Mouse (Mus musculus): ENCODE results near the gene Slc28a1. TPM values are rescaled to one million over a fixed set of nuclear protein-coding genes. Genes with fewer than 3 reads are reported as not detected.
A peak's percentile ranks its signal among the peaks of the same experiment; 100 is the strongest.

Gene Slc28a1
- total RNA-seq (2014; rRNA removed), result 0.28 TPM in 1 of 2 replicates, not detected in the other
- polyA plus RNA-seq (2012; rRNA removed), result 0.12 and 0.24 TPM in 2 replicates

GRCm38 (mm10) chr7:81114555-81114954, at the start of gene Slc28a1:
Gene Slc28a1 (plus strand): TSS chr7:81114799.
- no peaks in the 10 kb centered on the region for H3K27me3 ChIP-seq (ENCODE audit: control insufficient read depth, insufficient read depth, low read length)
- H3K27ac ChIP-seq (replicated peaks; ENCODE audit: insufficient read depth, low read depth, low read length), result no peak within 1 kb of the TSS
- H3K79me2 ChIP-seq (ENCODE audit: control insufficient read depth, insufficient read depth, low read length), result no peaks in the 10 kb centered on the region
- DNase-seq (ENCODE audit: extremely low read depth, low read depth, low spot score), result peak; percentile 64
- WGBS, result 48% methylated on average over 6 of the region's 6 CpGs
- no peak within 1 kb of the TSS for H3K9ac ChIP-seq (ENCODE audit: low read depth, low read length)
- no peaks in the 10 kb centered on the region for H3K36me3 ChIP-seq (ENCODE audit: control insufficient read depth, insufficient read depth, low read length)
- TF ChIP-seq POLR2A (IDR thresholded peaks at IDR 0.05; ENCODE audit: extremely low read depth, insufficient read depth, low read length), result no peak
- no peak for TF ChIP-seq CTCF (IDR thresholded peaks at IDR 0.05; ENCODE audit: low read depth, low read length)
- H3K4me1 ChIP-seq (ENCODE audit: control insufficient read depth, insufficient read depth, low read length), result peaks cover 19% of the 10 kb centered on the region
- no peak within 1 kb of the TSS for H3K4me3 ChIP-seq (ENCODE audit: insufficient read depth, low read depth, low read length)

- Histone ChIP-seq H3K9ac (ENCODE audit: low read depth, low read length) (no peak overlapping the region), H3K36me3 (ENCODE audit: control insufficient read depth, insufficient read depth, low read length) (no peaks in the 10 kb centered on the region), H3K4me1 (ENCODE audit: control insufficient read depth, insufficient read depth, low read length) (no peaks in the 10 kb centered on the region), H3K4me3 (ENCODE audit: insufficient read depth, low read depth, low read length) (no peak overlapping the region), H3K27ac (replicated peaks; ENCODE audit: insufficient read depth, low read depth, low read length) (no peak overlapping the region), H3K27me3 (ENCODE audit: control insufficient read depth, insufficient read depth, low read length) (no peaks in the 10 kb centered on the region), H3K79me2 (ENCODE audit: control insufficient read depth, insufficient read depth, low read length) (no peaks in the 10 kb centered on the region)
- WGBS, result 65% methylated on average over 6 of the region's 6 CpGs
- no peak for TF ChIP-seq POLR2A (IDR thresholded peaks at IDR 0.05; ENCODE audit: extremely low read depth, insufficient read depth, low read length)
- TF ChIP-seq CTCF (IDR thresholded peaks at IDR 0.05; ENCODE audit: low read depth, low read length), result no peak
- no peak for DNase-seq (ENCODE audit: extremely low read depth, low read depth, low spot score)
Measured at GRCm38 (mm10) chr7:81066714-81067113, 47.9 kb upstream of the Slc28a1 start.

GRCm38 (mm10) chr7:81072463-81072862, 42.1 kb upstream of the Slc28a1 start:
- Histone ChIP-seq H3K79me2 (ENCODE audit: control insufficient read depth, insufficient read depth, low read length) (no peaks in the 10 kb centered on the region), H3K9ac (ENCODE audit: low read depth, low read length) (no peak overlapping the region), H3K4me1 (ENCODE audit: control insufficient read depth, insufficient read depth, low read length) (peaks cover 2% of the 10 kb centered on the region; the same call in 1 of the 2 replicates), H3K27me3 (ENCODE audit: control insufficient read depth, insufficient read depth, low read length) (no peaks in the 10 kb centered on the region), H3K27ac (replicated peaks; ENCODE audit: insufficient read depth, low read depth, low read length) (no peak overlapping the region), H3K4me3 (ENCODE audit: insufficient read depth, low read depth, low read length) (no peak overlapping the region), H3K36me3 (ENCODE audit: control insufficient read depth, insufficient read depth, low read length) (no peaks in the 10 kb centered on the region)
- TF ChIP-seq POLR2A (IDR thresholded peaks at IDR 0.05; ENCODE audit: extremely low read depth, insufficient read depth, low read length), result no peak
- no peak for TF ChIP-seq CTCF (IDR thresholded peaks at IDR 0.05; ENCODE audit: low read depth, low read length)
- no peak for DNase-seq (ENCODE audit: extremely low read depth, low read depth, low spot score)
- 76% methylated on average over 5 of the region's 5 CpGs for WGBS

GRCm38 (mm10) chr7:81073273-81073672, 41.3 kb upstream of the Slc28a1 start:
- no peak overlapping the region for H3K27ac ChIP-seq (replicated peaks; ENCODE audit: insufficient read depth, low read depth, low read length)
- DNase-seq (ENCODE audit: extremely low read depth, low read depth, low spot score), result no peak
- no peak overlapping the region for H3K9ac ChIP-seq (ENCODE audit: low read depth, low read length)
- WGBS, result 91% methylated on average over 5 of the region's 5 CpGs
- no peaks in the 10 kb centered on the region for H3K27me3 ChIP-seq (ENCODE audit: control insufficient read depth, insufficient read depth, low read length)
- H3K36me3 ChIP-seq (ENCODE audit: control insufficient read depth, insufficient read depth, low read length), result no peaks in the 10 kb centered on the region
- peaks cover 2% of the 10 kb centered on the region; the same call in 1 of the 2 replicates for H3K4me1 ChIP-seq (ENCODE audit: control insufficient read depth, insufficient read depth, low read length)
- TF ChIP-seq POLR2A (IDR thresholded peaks at IDR 0.05; ENCODE audit: extremely low read depth, insufficient read depth, low read length), result no peak
- TF ChIP-seq CTCF (IDR thresholded peaks at IDR 0.05; ENCODE audit: low read depth, low read length), result peak; percentile 54; the same call in 1 of the 2 replicates
- H3K79me2 ChIP-seq (ENCODE audit: control insufficient read depth, insufficient read depth, low read length), result no peaks in the 10 kb centered on the region
- H3K4me3 ChIP-seq (ENCODE audit: insufficient read depth, low read depth, low read length), result no peak overlapping the region

- no peak overlapping the region for H3K9ac ChIP-seq (ENCODE audit: low read depth, low read length)
- H3K27ac ChIP-seq (replicated peaks; ENCODE audit: insufficient read depth, low read depth, low read length), result no peak overlapping the region
- no peak for DNase-seq (ENCODE audit: extremely low read depth, low read depth, low spot score)
- peaks cover 2% of the 10 kb centered on the region; the same call in 1 of the 2 replicates for H3K4me1 ChIP-seq (ENCODE audit: control insufficient read depth, insufficient read depth, low read length)
- H3K27me3 ChIP-seq (ENCODE audit: control insufficient read depth, insufficient read depth, low read length), result no peaks in the 10 kb centered on the region
- no peak overlapping the region for H3K4me3 ChIP-seq (ENCODE audit: insufficient read depth, low read depth, low read length)
- H3K79me2 ChIP-seq (ENCODE audit: control insufficient read depth, insufficient read depth, low read length), result no peaks in the 10 kb centered on the region
- no peaks in the 10 kb centered on the region for H3K36me3 ChIP-seq (ENCODE audit: control insufficient read depth, insufficient read depth, low read length)
- WGBS, result 27% methylated on average over 9 of the region's 9 CpGs
- TF ChIP-seq POLR2A (IDR thresholded peaks at IDR 0.05; ENCODE audit: extremely low read depth, insufficient read depth, low read length) (no peak), CTCF (IDR thresholded peaks at IDR 0.05; ENCODE audit: low read depth, low read length) (no peak)
Measured at GRCm38 (mm10) chr7:81074546-81074945, 40.1 kb upstream of the Slc28a1 start.

GRCm38 (mm10) chr7:81075299-81075698, 39.3 kb upstream of the Slc28a1 start:
- no peak for DNase-seq (ENCODE audit: extremely low read depth, low read depth, low spot score)
- H3K79me2 ChIP-seq (ENCODE audit: control insufficient read depth, insufficient read depth, low read length), result no peaks in the 10 kb centered on the region
- TF ChIP-seq POLR2A (IDR thresholded peaks at IDR 0.05; ENCODE audit: extremely low read depth, insufficient read depth, low read length) (no peak), CTCF (IDR thresholded peaks at IDR 0.05; ENCODE audit: low read depth, low read length) (no peak)
- H3K27ac ChIP-seq (replicated peaks; ENCODE audit: insufficient read depth, low read depth, low read length), result no peak overlapping the region
- WGBS, result 39% methylated on average over 7 of the region's 7 CpGs
- H3K4me1 ChIP-seq (ENCODE audit: control insufficient read depth, insufficient read depth, low read length), result peaks cover 2% of the 10 kb centered on the region; the same call in 1 of the 2 replicates
- H3K27me3 ChIP-seq (ENCODE audit: control insufficient read depth, insufficient read depth, low read length), result no peaks in the 10 kb centered on the region
- H3K9ac ChIP-seq (ENCODE audit: low read depth, low read length), result no peak overlapping the region
- H3K36me3 ChIP-seq (ENCODE audit: control insufficient read depth, insufficient read depth, low read length), result no peaks in the 10 kb centered on the region
- H3K4me3 ChIP-seq (ENCODE audit: insufficient read depth, low read depth, low read length), result no peak overlapping the region
